Mouse (Mus musculus): ENCODE measurements around the gene Naf1.

- TF ChIP-seq CTCF (conservative IDR thresholded peaks at IDR 0.05 in 1 of 2, IDR thresholded peaks at IDR 0.05 in 1 of 2; ENCODE audit: low read depth in 2 of 2, low read length in 2 of 2), result no peak
- no peak for TF ChIP-seq JUN (IDR thresholded peaks at IDR 0.05; ENCODE audit: insufficient read depth, low read depth, low read length)
- no peak for TF ChIP-seq POLR2A (IDR thresholded peaks at IDR 0.05; ENCODE audit: low read depth, low read length)
- TF ChIP-seq EP300 (IDR thresholded peaks at IDR 0.05; ENCODE audit: low read length), result no peak
- TF ChIP-seq ZKSCAN1 (IDR thresholded peaks at IDR 0.05; ENCODE audit: borderline replicate concordance, low read depth, low read length), result no peak
- no peak for TF ChIP-seq MXI1 (IDR thresholded peaks at IDR 0.05; ENCODE audit: low read depth, low read length)
- no peak for TF ChIP-seq ZC3H11A (IDR thresholded peaks at IDR 0.05; ENCODE audit: low read depth, low read length)
- no peak for TF ChIP-seq E2F4 (IDR thresholded peaks at IDR 0.05; ENCODE audit: insufficient replicate concordance, low read depth, low read length)
- no peak for TF ChIP-seq RCOR1 (conservative IDR thresholded peaks at IDR 0.05; ENCODE audit: low read depth, low read length)
- TF ChIP-seq ZNF384 (IDR thresholded peaks at IDR 0.05; ENCODE audit: low read depth, low read length), result no peak
- no peak for TF ChIP-seq MYC (IDR thresholded peaks at IDR 0.05; ENCODE audit: low read depth, low read length)
- no peak for TF ChIP-seq UBTF (IDR thresholded peaks at IDR 0.05; ENCODE audit: low read depth, low read length)
- no peak for TF ChIP-seq HCFC1 (IDR thresholded peaks at IDR 0.05; ENCODE audit: low read depth, low read length)
- TF ChIP-seq POLR2AphosphoS2 (IDR thresholded peaks at IDR 0.05; ENCODE audit: low read depth, low read length), result no peak
Observed at GRCm38 (mm10) chr8:66936236-66936635, 76.2 kb downstream of the Naf1 start.

All from CH12.LX (cell line).